25 mouse cellular contexts compared by ENCODE assay signal in the genomic region with DNA sequence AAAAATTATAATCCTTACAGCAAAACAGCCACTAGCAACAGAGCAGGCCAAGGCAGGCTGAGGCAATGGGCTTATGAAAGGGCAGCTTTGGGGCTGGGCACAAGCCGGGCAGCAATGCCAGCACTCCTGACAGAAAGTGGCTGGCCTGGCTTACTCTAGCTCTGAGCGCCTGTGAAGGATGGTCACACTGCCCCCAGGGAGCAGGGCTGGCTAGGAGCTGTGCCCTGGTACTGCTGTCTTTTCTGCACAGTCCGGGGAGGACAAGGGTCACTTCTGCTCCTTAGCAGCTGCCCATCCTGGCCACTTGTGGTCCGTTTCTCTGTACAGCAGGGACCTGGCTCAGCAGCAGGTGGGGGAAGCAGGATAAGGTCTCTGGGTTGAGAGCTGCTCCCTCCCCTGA. TPM values are rescaled to one million over a fixed set of nuclear protein-coding genes. Genes with fewer than 3 reads are reported as not detected.
DNase-seq lines count a peak whose midpoint lies in the region; ATAC-seq and TF ChIP-seq lines count a peak whose summit lies in the region.
"Had no signal": no experiment of that assay in that cellular context is flagged by ENCODE, and none has a peak within 500 bp of the region (broad histone marks: within the 10 kb centered on the region; RNA-seq: fewer than 3 reads in every experiment).

No protein-coding gene starts in this region.

- WGBS in hindbrain, postnatal 0 days, result 54% methylated on average over 4 of the region's 4 CpGs
- 70% methylated on average over 4 of the region's 4 CpGs for WGBS in hindbrain, embryonic 16.5 days
- 58% methylated on average over 4 of the region's 4 CpGs for WGBS in kidney, adult 2 months
- 91% methylated on average over 4 of the region's 4 CpGs for WGBS in thymus, adult 2 months
- 72% methylated on average over 4 of the region's 4 CpGs for WGBS in liver, embryonic 11.5 days

- H3K36me3 ChIP-seq in hindbrain, postnatal 0 days (ENCODE audit: insufficient read depth, low read length), result peaks cover 21% of the 10 kb centered on the region; the same call in 1 of the 2 replicates
- peaks cover 5% of the 10 kb centered on the region for H3K36me3 ChIP-seq in hindbrain, embryonic 16.5 days (ENCODE audit: control insufficient read depth, insufficient read depth, low read length)
- no peaks in the 10 kb centered on the region for H3K36me3 ChIP-seq in kidney, adult 2 months (ENCODE audit: control insufficient read depth, insufficient read depth, low read length)
- H3K36me3 ChIP-seq in thymus, adult 2 months (ENCODE audit: control insufficient read depth, insufficient read depth, low read length), result no peaks in the 10 kb centered on the region
- H3K36me3 ChIP-seq in liver, embryonic 11.5 days (ENCODE audit: control insufficient read depth, insufficient read depth, low read length), result no peaks in the 10 kb centered on the region

- no peak overlapping the region for H3K4me2 ChIP-seq in hindbrain, postnatal 0 days (ENCODE audit: low read depth, low read length)
- H3K4me2 ChIP-seq in hindbrain, embryonic 16.5 days (ENCODE audit: low read length), result no peak overlapping the region
- no peak overlapping the region for H3K4me2 ChIP-seq in liver, embryonic 11.5 days
- H3K4me2 ChIP-seq: embryonic facial prominence, embryonic 13.5 days; limb, embryonic 15.5 days; midbrain, embryonic 12.5 days; neural tube, embryonic 15.5 days had no signal

- no peak for TF ChIP-seq POLR2A in kidney, adult 2 months (IDR thresholded peaks at IDR 0.05; ENCODE audit: low read depth, low read length)
- no peak for TF ChIP-seq POLR2A in thymus, adult 2 months (IDR thresholded peaks at IDR 0.05; ENCODE audit: control insufficient read depth, extremely low read depth, insufficient read depth, low read length, poor library complexity)

- H3K9ac ChIP-seq in hindbrain, postnatal 0 days (replicated peaks; ENCODE audit: low read length), result no peak overlapping the region
- H3K9ac ChIP-seq in hindbrain, embryonic 16.5 days (ENCODE audit: low read depth, low read length), result no peak overlapping the region
- no peak overlapping the region for H3K9ac ChIP-seq in liver, embryonic 11.5 days (ENCODE audit: low read depth, low read length)
- H3K9ac ChIP-seq: embryonic facial prominence, embryonic 13.5 days; limb, embryonic 15.5 days; midbrain, embryonic 12.5 days; neural tube, embryonic 15.5 days had no signal

- H3K4me1 ChIP-seq in hindbrain, postnatal 0 days (ENCODE audit: insufficient read depth, low read length), result no peaks in the 10 kb centered on the region
- no peaks in the 10 kb centered on the region for H3K4me1 ChIP-seq in hindbrain, embryonic 16.5 days (ENCODE audit: control insufficient read depth, insufficient read depth, low read depth, low read length)
- peaks cover 12% of the 10 kb centered on the region for H3K4me1 ChIP-seq in kidney, adult 2 months (ENCODE audit: control insufficient read depth, insufficient read depth, low read length)
- H3K4me1 ChIP-seq in thymus, adult 2 months (replicated peaks; ENCODE audit: control insufficient read depth, insufficient read depth, low read length), result no peaks in the 10 kb centered on the region
- H3K4me1 ChIP-seq in liver, embryonic 11.5 days (replicated peaks; ENCODE audit: control insufficient read depth, insufficient read depth, low read length), result no peaks in the 10 kb centered on the region

- no peaks in the 10 kb centered on the region for H3K9me3 ChIP-seq in hindbrain, postnatal 0 days (ENCODE audit: low read length)
- H3K9me3 ChIP-seq in hindbrain, embryonic 16.5 days (ENCODE audit: control insufficient read depth, low read length), result no peaks in the 10 kb centered on the region
- H3K9me3 ChIP-seq in liver, embryonic 11.5 days (ENCODE audit: control insufficient read depth, low read length), result no peaks in the 10 kb centered on the region
- H3K9me3 ChIP-seq: embryonic facial prominence, embryonic 13.5 days; limb, embryonic 15.5 days; midbrain, embryonic 12.5 days; neural tube, embryonic 15.5 days had no signal

- DNase-seq in hindbrain, postnatal 0 days (ENCODE audit: low spot score), result no peak
- peak; percentile 86 for DNase-seq in kidney, adult 2 months
- DNase-seq in kidney, adult 9 months, result peak; percentile 82
- DNase-seq in kidney, postnatal 25 days, result peak; percentile 66 to 90
- DNase-seq in thymus, adult 2 months, result no peak
- DNase-seq in liver, embryonic 11.5 days (ENCODE audit: low spot score), result no peak
- DNase-seq: adrenal gland, adult 8-10 months; cerebellum, adult 18-20 months; cerebellum, postnatal 14 days; embryo, embryonic 11 days; gastrocnemius, postnatal 25 days; heart, adult 2 months; heart, postnatal 4 days; layer of hippocampus, adult 9-11 months; lung, postnatal 10 days; right cerebral cortex, adult 18-20 months; thymus, adult 18-20 months; thymus, postnatal 4 days had no signal

- ATAC-seq in hindbrain, postnatal 0 days, result peak; percentile 38; the same call in 1 of the 2 replicates
- no peak; the same call in 1 of the 2 replicates for ATAC-seq in hindbrain, embryonic 16.5 days
- ATAC-seq in liver, embryonic 11.5 days (replicated peaks; ENCODE audit: low FRiP score), result no peak
- ATAC-seq: forebrain, embryonic 16.5 days had no signal

- no peak overlapping the region for H3K4me3 ChIP-seq in hindbrain, postnatal 0 days (ENCODE audit: low read length)
- H3K4me3 ChIP-seq in hindbrain, embryonic 16.5 days (ENCODE audit: low read length), result no peak overlapping the region
- H3K4me3 ChIP-seq in kidney, adult 2 months (ENCODE audit: insufficient read depth, low read depth, low read length), result no peak overlapping the region
- H3K4me3 ChIP-seq in thymus, adult 2 months (ENCODE audit: control insufficient read depth, insufficient read depth, low read length), result no peak overlapping the region
- no peak overlapping the region for H3K4me3 ChIP-seq in liver, embryonic 11.5 days (ENCODE audit: low read depth, low read length)
- H3K4me3 ChIP-seq: embryonic facial prominence, embryonic 13.5 days; erythroblast, embryonic 14.5 days; heart, adult 2 months; limb, embryonic 15.5 days; midbrain, embryonic 12.5 days; neural tube, embryonic 15.5 days had no signal

- H3K27ac ChIP-seq in hindbrain, postnatal 0 days, result no peak overlapping the region
- no peak overlapping the region for H3K27ac ChIP-seq in hindbrain, embryonic 16.5 days (ENCODE audit: low read depth, low read length)
- no peak overlapping the region for H3K27ac ChIP-seq in kidney, adult 2 months (ENCODE audit: insufficient read depth, low read depth, low read length)
- no peak overlapping the region for H3K27ac ChIP-seq in thymus, adult 2 months (ENCODE audit: control insufficient read depth, insufficient read depth, low read length)
- no peak overlapping the region for H3K27ac ChIP-seq in liver, embryonic 11.5 days (ENCODE audit: low read depth, low read length)
- H3K27ac ChIP-seq: embryonic facial prominence, embryonic 13.5 days; heart, adult 2 months; limb, embryonic 15.5 days; midbrain, embryonic 12.5 days; neural tube, embryonic 15.5 days had no signal

- TF ChIP-seq CTCF in hindbrain, postnatal 0 days (IDR thresholded peaks at IDR 0.05; ENCODE audit: low read depth), result no peak
- TF ChIP-seq CTCF in kidney, adult 2 months (conservative IDR thresholded peaks at IDR 0.05; ENCODE audit: insufficient read depth, insufficient read length, low read depth, low read length), result no peak
- TF ChIP-seq CTCF in thymus, adult 2 months (IDR thresholded peaks at IDR 0.05; ENCODE audit: borderline replicate concordance, control insufficient read depth, extremely low read depth, insufficient read depth, low read length, poor library complexity), result no peak

- no peaks in the 10 kb centered on the region for H3K27me3 ChIP-seq in hindbrain, postnatal 0 days (ENCODE audit: insufficient read depth, low read length)
- H3K27me3 ChIP-seq in hindbrain, embryonic 16.5 days (replicated peaks; ENCODE audit: control insufficient read depth, insufficient read depth, low read length), result no peaks in the 10 kb centered on the region
- H3K27me3 ChIP-seq in kidney, adult 2 months (replicated peaks; ENCODE audit: control insufficient read depth, insufficient read depth, low read length), result no peaks in the 10 kb centered on the region
- H3K27me3 ChIP-seq in thymus, adult 2 months (ENCODE audit: control insufficient read depth, insufficient read depth, low read length), result no peaks in the 10 kb centered on the region
- H3K27me3 ChIP-seq in liver, embryonic 11.5 days (replicated peaks; ENCODE audit: control insufficient read depth, insufficient read depth, low read length), result no peaks in the 10 kb centered on the region
- H3K27me3 ChIP-seq: embryonic facial prominence, embryonic 13.5 days; limb, embryonic 15.5 days; midbrain, embryonic 12.5 days; neural tube, embryonic 15.5 days had no signal

RNA-seq across cellular contexts. Expression of a gene that starts 46.8 kb away (rescaled TPM):
- total RNA-seq in hindbrain, postnatal 0 days (2014; rRNA removed), result 16.3 and 30.8 TPM in 2 replicates
- 13.0 and 13.5 TPM in 2 replicates for polyA plus RNA-seq in hindbrain, postnatal 0 days (2015; fragmentation: Nextera tagmentation; extraction: Ambion mirVana)
- polyA plus RNA-seq in hindbrain, embryonic 16.5 days (2015; fragmentation: Nextera tagmentation; extraction: Ambion mirVana), result 14.7 and 17.4 TPM in 2 replicates
- 7.7 and 8.5 TPM in 2 replicates for polyA plus RNA-seq in kidney, adult 2 months (2012; rRNA removed)
- polyA plus RNA-seq in thymus, adult 2 months (2012; rRNA removed), result 1.1 and 1.3 TPM in 2 replicates
- 3.4 and 3.8 TPM in 2 replicates for polyA plus RNA-seq in liver, embryonic 11.5 days (2014; fragmentation: Nextera tagmentation; extraction: Ambion mirVana)
- polyA plus RNA-seq: erythroblast, embryonic 14.5 days had no signal

Comparison
In these comparisons a context has a peak if more than half of its experiments do, and no peak if none do; other contexts are left out.
1. DNase-seq: peak in kidney, adult 2 months (single experiment), kidney, adult 9 months (single experiment) and kidney, postnatal 25 days (2 of 2); none in hindbrain, postnatal 0 days (single experiment), thymus, adult 2 months (single experiment) and liver, embryonic 11.5 days (single experiment).